Mouse (Mus musculus): Measurements from ENCODE around the gene Bloc1s5. TPM values are rescaled to one million over a fixed set of nuclear protein-coding genes. Genes with fewer than 3 reads are reported as not detected.

Bloc1s5 gene
- polyA plus RNA-seq, 1 experiment = 11.3 TPM

DNA sequence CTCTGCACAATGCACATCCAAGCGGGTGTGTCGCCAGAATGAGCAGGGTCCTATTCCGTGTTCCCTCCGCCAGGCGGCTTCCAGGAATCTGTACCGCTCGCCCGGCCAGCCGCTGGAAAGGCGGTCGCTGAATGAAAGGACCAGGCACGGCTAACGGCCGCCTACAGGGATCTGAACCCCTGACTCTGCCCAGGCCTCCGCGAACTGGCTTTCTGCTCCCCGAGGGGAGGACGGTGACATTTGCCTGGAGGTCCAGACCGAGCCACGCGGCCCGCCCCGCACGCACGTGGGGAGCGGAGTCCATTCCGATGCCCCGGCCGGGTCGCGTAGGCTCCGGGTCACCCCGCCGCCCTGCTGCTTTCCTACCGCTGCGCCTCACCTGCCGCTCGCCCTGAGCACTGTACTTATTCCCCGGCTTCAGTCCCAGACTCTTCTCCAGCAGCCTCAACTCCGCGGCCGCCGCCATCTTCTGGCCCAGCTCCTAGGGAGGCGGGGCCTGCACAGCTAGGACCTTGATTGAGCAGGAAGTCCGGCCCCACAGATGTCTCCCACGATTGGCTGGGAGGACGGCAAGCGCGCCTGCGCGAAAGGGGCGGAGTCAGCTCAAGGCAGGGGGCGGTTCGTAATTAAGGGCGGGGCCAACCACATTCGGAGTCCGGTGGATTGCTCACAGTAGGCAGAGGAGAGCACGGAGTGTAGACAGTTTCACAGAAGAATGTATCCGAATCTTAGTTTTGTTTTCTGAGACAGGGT is 23.8 kb upstream of the Bloc1s5 start, which contains the start of gene Eef1e1:
Gene Eef1e1 (minus strand): TSS at position 531 of the 753 bp plus-strand sequence.
- peak; percentile 95 to 96 for DNase-seq
- under 1% methylated on average over 59 of the region's 59 CpGs for WGBS
- peak within 1 kb of the TSS; percentile 23; the same call in 1 of the 2 replicates for H3K27ac ChIP-seq (ENCODE audit: insufficient read depth, low read length)
- H3K27me3 ChIP-seq (ENCODE audit: control insufficient read depth, insufficient read depth, low read length) = no peaks in the 10 kb centered on the region
- peaks cover 3% of the 10 kb centered on the region; the same call in 1 of the 2 replicates for H3K4me1 ChIP-seq (ENCODE audit: control insufficient read depth, insufficient read depth, low read length)
- TF ChIP-seq CTCF (IDR thresholded peaks at IDR 0.05; ENCODE audit: borderline replicate concordance, insufficient read depth, low read depth, low read length) (peak; percentile 39; the same call in 1 of the 2 replicates), POLR2A (IDR thresholded peaks at IDR 0.05; ENCODE audit: borderline replicate concordance, insufficient read depth, low read length) (peak; percentile 64; the same call in 1 of the 2 replicates)
- H3K4me3 ChIP-seq (replicated peaks; ENCODE audit: insufficient read depth, low read depth, low read length) = peak within 1 kb of the TSS; percentile 59

GRCm38 (mm10) chr13:38657865-38658264 is 23.0 kb upstream of the Bloc1s5 start:
- TF ChIP-seq POLR2A (IDR thresholded peaks at IDR 0.05; ENCODE audit: borderline replicate concordance, insufficient read depth, low read length) (no peak), CTCF (IDR thresholded peaks at IDR 0.05; ENCODE audit: borderline replicate concordance, insufficient read depth, low read depth, low read length) (no peak)
- H3K4me1 ChIP-seq (ENCODE audit: control insufficient read depth, insufficient read depth, low read length) = peaks cover 3% of the 10 kb centered on the region; the same call in 1 of the 2 replicates
- H3K27ac ChIP-seq (ENCODE audit: insufficient read depth, low read length) = no peak overlapping the region
- DNase-seq = no peak
- H3K4me3 ChIP-seq (replicated peaks; ENCODE audit: insufficient read depth, low read depth, low read length) = peak overlapping the region; percentile 59
- whole genome bisulfite sequencing = 23% methylated on average over 4 of the region's 4 CpGs
- H3K27me3 ChIP-seq (ENCODE audit: control insufficient read depth, insufficient read depth, low read length) = no peaks in the 10 kb centered on the region

DNA sequence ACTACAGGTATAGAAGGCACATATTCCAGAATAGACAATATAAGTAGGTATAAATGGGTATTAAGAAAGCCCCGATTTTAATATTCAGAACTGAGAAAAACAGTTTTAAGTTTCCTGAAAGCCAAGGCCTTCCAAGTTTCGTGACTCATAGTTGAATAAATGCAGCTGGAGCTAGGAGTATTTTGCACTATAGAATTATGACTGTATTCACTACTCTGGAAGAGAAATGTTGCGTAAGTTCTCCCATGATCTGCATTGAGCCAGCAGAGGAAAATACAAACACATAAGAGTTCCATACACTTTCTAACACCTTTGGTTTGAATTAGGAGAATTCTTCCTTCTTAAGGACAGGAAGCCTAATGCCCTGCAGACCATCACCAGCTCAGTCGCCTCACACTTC is 15.4 kb upstream of the Bloc1s5 start:
- no peaks in the 10 kb centered on the region for H3K27me3 ChIP-seq (ENCODE audit: control insufficient read depth, insufficient read depth, low read length)
- no peaks in the 10 kb centered on the region for H3K4me1 ChIP-seq (ENCODE audit: control insufficient read depth, insufficient read depth, low read length)
- DNase-seq = no peak
- TF ChIP-seq CTCF (IDR thresholded peaks at IDR 0.05; ENCODE audit: borderline replicate concordance, insufficient read depth, low read depth, low read length) (no peak), POLR2A (IDR thresholded peaks at IDR 0.05; ENCODE audit: borderline replicate concordance, insufficient read depth, low read length) (no peak)
- H3K4me3 ChIP-seq (replicated peaks; ENCODE audit: insufficient read depth, low read depth, low read length) = no peak overlapping the region
- H3K27ac ChIP-seq (ENCODE audit: insufficient read depth, low read length) = no peak overlapping the region
- WGBS = 97% methylated on average over 4 of the region's 4 CpGs

GRCm38 (mm10) chr13:38649069-38649468 is 14.2 kb upstream of the Bloc1s5 start:
- Histone ChIP-seq H3K4me3 (replicated peaks; ENCODE audit: insufficient read depth, low read depth, low read length) (no peak overlapping the region), H3K27ac (ENCODE audit: insufficient read depth, low read length) (no peak overlapping the region), H3K4me1 (ENCODE audit: control insufficient read depth, insufficient read depth, low read length) (no peaks in the 10 kb centered on the region), H3K27me3 (ENCODE audit: control insufficient read depth, insufficient read depth, low read length) (no peaks in the 10 kb centered on the region)
- no peak for TF ChIP-seq POLR2A (IDR thresholded peaks at IDR 0.05; ENCODE audit: borderline replicate concordance, insufficient read depth, low read length)
- TF ChIP-seq CTCF (IDR thresholded peaks at IDR 0.05; ENCODE audit: borderline replicate concordance, insufficient read depth, low read depth, low read length) = no peak
- WGBS = 88% methylated on average over 4 of the region's 4 CpGs
- DNase-seq = no peak

GRCm38 (mm10) chr13:38641414-38641813 is 6.5 kb upstream of the Bloc1s5 start:
- H3K27me3 ChIP-seq (ENCODE audit: control insufficient read depth, insufficient read depth, low read length) = no peaks in the 10 kb centered on the region

GRCm38 (mm10) chr13:38640961-38641360 is 6.1 kb upstream of the Bloc1s5 start:
- Histone ChIP-seq H3K27ac (ENCODE audit: insufficient read depth, low read length) (no peak overlapping the region), H3K4me3 (replicated peaks; ENCODE audit: insufficient read depth, low read depth, low read length) (no peak overlapping the region), H3K27me3 (ENCODE audit: control insufficient read depth, insufficient read depth, low read length) (no peaks in the 10 kb centered on the region), H3K4me1 (ENCODE audit: control insufficient read depth, insufficient read depth, low read length) (peaks cover 3% of the 10 kb centered on the region; the same call in 1 of the 2 replicates)
- TF ChIP-seq CTCF (IDR thresholded peaks at IDR 0.05; ENCODE audit: borderline replicate concordance, insufficient read depth, low read depth, low read length) = no peak
- TF ChIP-seq POLR2A (IDR thresholded peaks at IDR 0.05; ENCODE audit: borderline replicate concordance, insufficient read depth, low read length) = no peak
- peak in 1 of 2 experiments; percentile 15 for DNase-seq
- 23% methylated on average over 5 of the region's 5 CpGs for WGBS

More at GRCm38 (mm10) chr13:38641414-38641813, 6.5 kb upstream of the Bloc1s5 start:
- TF ChIP-seq CTCF (IDR thresholded peaks at IDR 0.05; ENCODE audit: borderline replicate concordance, insufficient read depth, low read depth, low read length) (no peak), POLR2A (IDR thresholded peaks at IDR 0.05; ENCODE audit: borderline replicate concordance, insufficient read depth, low read length) (no peak)
- H3K4me1 ChIP-seq (ENCODE audit: control insufficient read depth, insufficient read depth, low read length) = peaks cover 3% of the 10 kb centered on the region; the same call in 1 of the 2 replicates
- DNase-seq = no peak
- H3K4me3 ChIP-seq (replicated peaks; ENCODE audit: insufficient read depth, low read depth, low read length) = no peak overlapping the region
- WGBS = 74% methylated on average over 5 of the region's 5 CpGs
- no peak overlapping the region for H3K27ac ChIP-seq (ENCODE audit: insufficient read depth, low read length)

DNA sequence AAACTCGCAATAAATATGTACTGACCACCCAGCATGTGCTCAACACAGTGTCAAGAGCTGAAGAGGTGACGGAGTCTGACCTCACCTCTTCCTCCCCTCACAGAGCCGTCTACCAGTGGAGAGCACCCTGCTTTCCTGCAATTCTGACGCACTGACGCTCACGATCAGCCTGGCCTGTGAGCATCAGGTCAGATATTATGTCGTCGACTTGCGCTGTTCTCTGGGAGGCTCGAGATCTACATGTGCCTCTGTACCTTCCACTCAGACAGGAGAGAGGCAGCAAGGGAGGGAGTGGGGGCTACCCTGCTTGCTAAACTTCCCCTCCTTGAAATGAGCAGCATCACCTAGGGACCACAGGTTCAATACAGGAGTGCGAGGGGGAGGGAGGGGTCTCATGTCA is 3.8 kb upstream of the Bloc1s5 start:
- H3K27me3 ChIP-seq (ENCODE audit: control insufficient read depth, insufficient read depth, low read length) = no peaks in the 10 kb centered on the region
- peaks cover 3% of the 10 kb centered on the region; the same call in 1 of the 2 replicates for H3K4me1 ChIP-seq (ENCODE audit: control insufficient read depth, insufficient read depth, low read length)
- no peak for DNase-seq
- no peak overlapping the region for H3K4me3 ChIP-seq (replicated peaks; ENCODE audit: insufficient read depth, low read depth, low read length)
- TF ChIP-seq CTCF (IDR thresholded peaks at IDR 0.05; ENCODE audit: borderline replicate concordance, insufficient read depth, low read depth, low read length) = no peak
- TF ChIP-seq POLR2A (IDR thresholded peaks at IDR 0.05; ENCODE audit: borderline replicate concordance, insufficient read depth, low read length) = no peak
- 81% methylated on average over 11 of the region's 11 CpGs for WGBS
- no peak overlapping the region for H3K27ac ChIP-seq (ENCODE audit: insufficient read depth, low read length)
